Mouse (Mus musculus): ENCODE results near the gene Slc18a2.

Slc18a2 gene

GRCm38 (mm10) chr19:59260718-59261442 is at the start of gene Slc18a2:
Gene Slc18a2, plus strand, starts transcription at chr19:59260896.
- no peak for DNase-seq

GRCm38 (mm10) chr19:59216891-59217290 is 43.8 kb upstream of the Slc18a2 start:
- no peak for DNase-seq

GRCm38 (mm10) chr19:59218991-59219390 is 41.7 kb upstream of the Slc18a2 start, which contains the start of gene Kcnk18:
Gene Kcnk18, plus strand, starts transcription at chr19:59219214.
- DNase-seq, result no peak

GRCm38 (mm10) chr19:59221131-59221530 is 39.6 kb upstream of the Slc18a2 start:
- DNase-seq, result no peak

- no peak for DNase-seq
Observed at GRCm38 (mm10) chr19:59228376-59228775, 32.3 kb upstream of the Slc18a2 start.

- DNase-seq, result no peak
Observed at GRCm38 (mm10) chr19:59232786-59233185, 27.9 kb upstream of the Slc18a2 start.

GRCm38 (mm10) chr19:59235001-59235400 is 25.7 kb upstream of the Slc18a2 start:
- DNase-seq, result no peak

GRCm38 (mm10) chr19:59236046-59236445 is 24.6 kb upstream of the Slc18a2 start:
- no peak for DNase-seq

- no peak for DNase-seq
Observed at GRCm38 (mm10) chr19:59238630-59239029, 22.1 kb upstream of the Slc18a2 start.

- peak; percentile 84 for DNase-seq
Observed at GRCm38 (mm10) chr19:59239124-59239817, 21.4 kb upstream of the Slc18a2 start.

- DNase-seq, result no peak
Observed at GRCm38 (mm10) chr19:59241987-59242386, 18.7 kb upstream of the Slc18a2 start.

GRCm38 (mm10) chr19:59243057-59243456 is 17.6 kb upstream of the Slc18a2 start:
- no peak for DNase-seq

- no peak for DNase-seq
Observed at GRCm38 (mm10) chr19:59248144-59248543, 12.6 kb upstream of the Slc18a2 start.

GRCm38 (mm10) chr19:59248553-59249286 is 12.0 kb upstream of the Slc18a2 start:
- no peak for DNase-seq

GRCm38 (mm10) chr19:59252651-59253050 is 8.0 kb upstream of the Slc18a2 start:
- no peak for DNase-seq

- DNase-seq, result no peak
Observed at GRCm38 (mm10) chr19:59259633-59260032, 1.1 kb upstream of the Slc18a2 start.

GRCm38 (mm10) chr19:59261604-59262003 is 908 bp downstream of the Slc18a2 start:
- DNase-seq, result no peak

GRCm38 (mm10) chr19:59263171-59263570 is 2.5 kb downstream of the Slc18a2 start:
- no peak for DNase-seq

GRCm38 (mm10) chr19:59264838-59265532 is 4.3 kb downstream of the Slc18a2 start:
- no peak for DNase-seq

GRCm38 (mm10) chr19:59265907-59266306 is 5.2 kb downstream of the Slc18a2 start:
- no peak for DNase-seq

GRCm38 (mm10) chr19:59267417-59267963 is 6.8 kb downstream of the Slc18a2 start:
- DNase-seq, result no peak

- DNase-seq, result no peak
Observed at GRCm38 (mm10) chr19:59273190-59273589, 12.5 kb downstream of the Slc18a2 start.

GRCm38 (mm10) chr19:59276354-59276753 is 15.7 kb downstream of the Slc18a2 start:
- DNase-seq, result no peak

All from cerebellum, adult 8-10 months (tissue).